9 mouse cellular contexts compared by ENCODE assay signal in genomic region chr15:32244956-32245836, GRCm38 (mm10). TPM values are rescaled to one million over a fixed set of nuclear protein-coding genes. Genes with fewer than 3 reads are reported as not detected.
DNase-seq lines count a peak whose midpoint lies in the region; ATAC-seq lines count a peak whose summit lies in the region.
"Had no signal": no experiment of that assay in that cellular context is flagged by ENCODE, and none has a peak within 500 bp of the region (broad histone marks: within the 10 kb centered on the region; RNA-seq: fewer than 3 reads in every experiment).

No protein-coding gene starts in this region.

- H3K27me3 ChIP-seq in embryonic facial prominence, embryonic 14.5 days (replicated peaks; ENCODE audit: control insufficient read depth, insufficient read depth, low read length): no peaks in the 10 kb centered on the region
- H3K27me3 ChIP-seq in midbrain, embryonic 15.5 days (replicated peaks): no peaks in the 10 kb centered on the region; the same call in 1 of the 2 replicates

- intact Hi-C loops in left cerebral cortex, postnatal 4 days (cut with DNase I): loop anchor here (2.0 to 10.0 kb wide), 5 partner anchors 187 to 630 kb away; no protein-coding TSS in a partner anchor

- peak overlapping the region; percentile 91 for H3K4me2 ChIP-seq in embryonic facial prominence, embryonic 14.5 days (ENCODE audit: low read depth, low read length)
- peak overlapping the region; percentile 99 for H3K4me2 ChIP-seq in midbrain, embryonic 15.5 days

- no peaks in the 10 kb centered on the region for H3K9me3 ChIP-seq in embryonic facial prominence, embryonic 14.5 days (ENCODE audit: control insufficient read depth, low read length)
- H3K9me3 ChIP-seq in midbrain, embryonic 15.5 days: no peaks in the 10 kb centered on the region

- under 1% methylated on average over 41 of the region's 52 CpGs for WGBS in embryonic facial prominence, embryonic 14.5 days
- WGBS in midbrain, embryonic 15.5 days: under 1% methylated on average over 52 of the region's 52 CpGs

- peak overlapping the region; percentile 77 for H3K27ac ChIP-seq in embryonic facial prominence, embryonic 14.5 days (replicated peaks; ENCODE audit: low read depth, low read length)
- no peak overlapping the region for H3K27ac ChIP-seq in midbrain, embryonic 15.5 days

- H3K36me3 ChIP-seq in embryonic facial prominence, embryonic 14.5 days (ENCODE audit: control insufficient read depth, insufficient read depth, low read length): peaks cover 14% of the 10 kb centered on the region
- no peaks in the 10 kb centered on the region for H3K36me3 ChIP-seq in midbrain, embryonic 15.5 days (replicated peaks)

- peaks cover 19% of the 10 kb centered on the region; the same call in 1 of the 2 replicates for H3K4me1 ChIP-seq in embryonic facial prominence, embryonic 14.5 days (ENCODE audit: control insufficient read depth, insufficient read depth, low read length)
- H3K4me1 ChIP-seq in midbrain, embryonic 15.5 days: peaks cover 13% of the 10 kb centered on the region

- H3K4me3 ChIP-seq in embryonic facial prominence, embryonic 14.5 days (ENCODE audit: low read depth, low read length): peak overlapping the region; percentile 74
- peak overlapping the region; percentile 58 for H3K4me3 ChIP-seq in midbrain, embryonic 15.5 days

- peak overlapping the region; percentile 78 for H3K9ac ChIP-seq in embryonic facial prominence, embryonic 14.5 days (ENCODE audit: low read depth, low read length)
- peak overlapping the region; percentile 51 for H3K9ac ChIP-seq in midbrain, embryonic 15.5 days

- DNase-seq in kidney, adult 18-20 months: peak; percentile 59
- DNase-seq in kidney, postnatal 10 days: no peak
- peak; percentile 74 for DNase-seq in adrenal gland, postnatal 14 days
- no peak for DNase-seq in embryonic facial prominence, embryonic 14.5 days (ENCODE audit: low spot score)
- DNase-seq in heart, postnatal 4 days: peak; percentile 53
- peak; percentile 21 for DNase-seq in left cerebral cortex, postnatal 4 days
- DNase-seq in yolk sac, embryonic 10.5 days (ENCODE audit: low spot score): no peak

- ATAC-seq in embryonic facial prominence, embryonic 14.5 days (ENCODE audit: low read depth): peak; percentile 64
- ATAC-seq in midbrain, embryonic 15.5 days (replicated peaks): peak; percentile 79

RNA-seq across cellular contexts. Expression of gene Sema5a, which starts 0.6 kb away (rescaled TPM):
- total RNA-seq in adrenal gland, postnatal 14 days (2021): 23.0 and 26.1 TPM in 2 replicates
- polyA plus RNA-seq in embryonic facial prominence, embryonic 14.5 days (2014; fragmentation: Nextera tagmentation; extraction: Ambion mirVana): 26.7 and 27.6 TPM in 2 replicates
- 10 to 100 TPM; 29.5 to 30.7 TPM for total RNA-seq in heart, postnatal 4 days (2021)
- 10 to 100 TPM; 21.2 to 26.5 TPM for total RNA-seq in left cerebral cortex, postnatal 4 days (2021)
- polyA plus RNA-seq in midbrain, embryonic 15.5 days (2015; fragmentation: Nextera tagmentation; extraction: Ambion mirVana): 6.5 and 8.7 TPM in 2 replicates
- total RNA-seq: MEL had no signal

Comparison
In these comparisons a context has a peak if more than half of its experiments do, and no peak if none do; other contexts are left out.
1. DNase-seq: peak in kidney, adult 18-20 months (single experiment), adrenal gland, postnatal 14 days (single experiment), heart, postnatal 4 days (single experiment) and left cerebral cortex, postnatal 4 days (single experiment); none in kidney, postnatal 10 days (single experiment), embryonic facial prominence, embryonic 14.5 days (single experiment) and yolk sac, embryonic 10.5 days (single experiment).